Mouse (Mus musculus) embryonic facial prominence, embryonic 14.5 days (tissue): ENCODE results near the gene Rbm39. TPM values are rescaled to one million over a fixed set of nuclear protein-coding genes. Genes with fewer than 3 reads are reported as not detected.
A peak's percentile ranks its signal among the peaks of the same experiment; 100 is the strongest.

ENCODE experiments used
- ATAC-seq: fragments of 200-750 bp; cut with Nextera tagmentation; 2 replicates; pipeline ENCODE4 v1.8.0; 2017; ENCODE audit warnings: low read depth, moderate number of reproducible peaks, moderate TSS enrichment
- DNase-seq: peaks from one replicate; pipeline ENCODE4 v3.0.0-alpha.2; 2015; ENCODE audit warnings: low spot score
- H3K27ac ChIP-seq: fragments of 300-500 bp; sonication (generic); replicated peaks from 2 replicates; pipeline ENCODE4 v1.5.1; 2014; ENCODE audit warnings: low read depth, mild to moderate bottlenecking, low read length, moderate library complexity
- H3K27me3 ChIP-seq: fragments of 300-500 bp; sonication (generic); replicated peaks from 2 replicates; pipeline ENCODE4 v1.6.1; 2014; ENCODE audit warnings: low read length; ENCODE audit not compliant: control insufficient read depth, insufficient read depth
- H3K36me3 ChIP-seq: fragments of 300-500 bp; sonication (generic); 2 replicates; pipeline ENCODE4 v1.6.1; 2014; ENCODE audit warnings: low read length, mixed read lengths; ENCODE audit not compliant: control insufficient read depth, insufficient read depth
- H3K4me1 ChIP-seq: fragments of 300-500 bp; sonication (generic); 2 replicates; pipeline ENCODE4 v1.6.1; 2014; ENCODE audit warnings: antibody characterized with exemption, low read length; ENCODE audit not compliant: control insufficient read depth, insufficient read depth
- H3K4me2 ChIP-seq: fragments of 300-500 bp; sonication (generic); 2 replicates; pipeline ENCODE4 v1.6.1; 2014; ENCODE audit warnings: low read depth, mild to moderate bottlenecking, low read length, moderate library complexity, mixed read lengths
- H3K4me3 ChIP-seq: fragments of 300-500 bp; sonication (generic); 2 replicates; pipeline ENCODE4 v1.5.1; 2014; ENCODE audit warnings: low read depth, mild to moderate bottlenecking, low read length
- H3K9ac ChIP-seq: fragments of 300-500 bp; sonication (generic); 2 replicates; pipeline ENCODE4 v1.6.1; 2014; ENCODE audit warnings: low read depth, mild to moderate bottlenecking, low read length, moderate library complexity, mixed read lengths
- H3K9me3 ChIP-seq: fragments of 300-500 bp; sonication (generic); 2 replicates; pipeline ENCODE4 v1.6.1; 2016; ENCODE audit warnings: low read length; ENCODE audit not compliant: control insufficient read depth
- WGBS: fragments of 180-500 bp; shearing (Covaris S2); extraction: QIAGEN DNeasy Blood & Tissue Kit; methylation state at CpG from one replicate; pipeline ENCODE4 v1.1.7; 2014; 5-methylcytosine and 5-hydroxymethylcytosine counted together
- polyA plus RNA-seq: library from polyadenylated mRNA; unstranded; fragments of >200 nt; fragmentation: Nextera tagmentation; extraction: Ambion mirVana; gene quantifications from 2 replicates; pipeline ENCODE4 v1.2.1, GENCODE M21; 2014

The Rbm39 gene
- 561 and 619 TPM in 2 replicates for polyA plus RNA-seq

DNA sequence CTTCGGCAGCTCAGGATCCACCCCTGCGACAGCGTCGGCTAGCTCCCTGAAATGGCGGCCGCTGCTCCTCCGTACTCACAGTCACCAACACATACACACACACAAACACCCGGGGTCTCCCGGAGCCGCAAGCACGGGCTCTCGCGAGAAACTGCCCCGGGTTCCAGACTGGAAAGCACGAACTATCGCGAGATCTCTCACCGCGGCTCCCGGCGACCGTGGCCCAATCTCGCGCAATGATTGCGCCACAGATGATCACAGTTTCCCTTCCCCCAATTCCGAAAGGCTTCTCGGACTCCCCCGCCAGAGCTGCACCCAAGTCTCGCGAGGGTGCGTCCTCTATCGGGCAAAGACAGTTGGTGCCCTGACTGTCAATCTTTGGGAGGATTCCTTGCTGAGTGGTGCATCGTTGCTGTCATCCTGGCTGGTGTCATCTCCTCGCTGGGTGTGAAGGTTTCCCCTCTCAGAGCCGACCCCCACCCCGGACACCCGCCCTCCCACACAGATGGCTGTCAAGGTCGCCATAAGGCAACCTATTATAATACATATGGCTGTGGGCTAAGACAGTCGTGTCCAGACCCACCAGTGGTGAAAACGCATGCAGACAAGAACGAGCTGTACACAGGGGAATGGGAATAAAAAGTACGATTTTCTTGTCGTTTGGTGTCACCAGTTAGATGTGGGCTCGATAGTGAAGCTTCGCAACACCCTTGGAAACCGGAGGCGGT lies at the start of gene Rbm39:
Gene Rbm39 (minus strand): TSS at position 145 of the 728 bp plus-strand sequence.
- Histone ChIP-seq H3K9ac (peak within 1 kb of the TSS; percentile 100), H3K27ac (peak within 1 kb of the TSS; percentile 98), H3K4me1 (peaks cover 27% of the 10 kb centered on the region), H3K4me2 (peak within 1 kb of the TSS; percentile 93), H3K36me3 (peaks cover 37% of the 10 kb centered on the region), H3K4me3 (peak within 1 kb of the TSS; percentile 98), H3K27me3 (no peaks in the 10 kb centered on the region), H3K9me3 (no peaks in the 10 kb centered on the region)
- WGBS = 1% methylated on average over 36 of the region's 47 CpGs
- DNase-seq (peak; percentile 99), ATAC-seq (peak; percentile 97)

GRCm38 (mm10) chr2:156229171-156229570 lies 49.1 kb upstream of the Rbm39 start:
- H3K27ac ChIP-seq = no peak overlapping the region
- WGBS = 89% methylated on average over 1 of the region's 1 CpGs
- no peak overlapping the region for H3K4me2 ChIP-seq
- no peaks in the 10 kb centered on the region for H3K27me3 ChIP-seq
- ATAC-seq (no peak), DNase-seq (no peak)
- H3K36me3 ChIP-seq = peaks cover 42% of the 10 kb centered on the region
- H3K9me3 ChIP-seq = no peaks in the 10 kb centered on the region
- H3K9ac ChIP-seq = no peak overlapping the region
- no peak overlapping the region for H3K4me3 ChIP-seq
- peaks cover 6% of the 10 kb centered on the region; the same call in 1 of the 2 replicates for H3K4me1 ChIP-seq

- Histone ChIP-seq H3K4me1 (no peaks in the 10 kb centered on the region), H3K27ac (no peak overlapping the region), H3K36me3 (peaks cover 49% of the 10 kb centered on the region), H3K4me2 (no peak overlapping the region), H3K27me3 (no peaks in the 10 kb centered on the region), H3K4me3 (no peak overlapping the region), H3K9me3 (no peaks in the 10 kb centered on the region), H3K9ac (no peak overlapping the region)
- ATAC-seq (no peak), DNase-seq (no peak)
- 83% methylated on average over 1 of the region's 1 CpGs for WGBS
Measured at GRCm38 (mm10) chr2:156227689-156228088, 47.7 kb upstream of the Rbm39 start.

GRCm38 (mm10) chr2:156224043-156224442 lies 44.0 kb upstream of the Rbm39 start:
- Histone ChIP-seq H3K4me1 (no peaks in the 10 kb centered on the region), H3K36me3 (peaks cover 39% of the 10 kb centered on the region), H3K9ac (no peak overlapping the region), H3K4me2 (no peak overlapping the region), H3K4me3 (no peak overlapping the region), H3K27ac (no peak overlapping the region), H3K27me3 (no peaks in the 10 kb centered on the region), H3K9me3 (no peaks in the 10 kb centered on the region)
- no peak for ATAC-seq
- WGBS = 94% methylated on average over 5 of the region's 5 CpGs
- no peak for DNase-seq

DNA sequence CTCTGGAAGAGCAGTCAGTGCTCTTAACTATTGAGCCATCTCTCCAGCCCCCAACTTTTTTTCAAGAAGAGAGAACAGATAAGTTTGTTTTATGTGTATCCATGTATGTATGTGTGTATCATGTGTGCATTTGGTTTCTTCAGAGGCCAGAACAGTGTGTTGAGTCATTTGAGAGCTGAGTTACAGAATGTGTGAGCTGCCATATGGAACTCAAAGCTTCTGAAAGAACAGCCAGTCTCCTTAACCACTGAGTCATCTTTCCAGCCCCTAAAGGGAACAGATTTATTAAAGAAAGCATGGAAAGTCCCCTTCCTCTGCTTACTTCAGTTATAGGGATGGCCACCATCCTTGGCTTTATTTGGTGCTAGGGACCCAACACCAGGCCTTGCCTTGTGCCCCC lies 42.1 kb upstream of the Rbm39 start:
- H3K9me3 ChIP-seq = no peaks in the 10 kb centered on the region
- H3K4me1 ChIP-seq = no peaks in the 10 kb centered on the region
- H3K4me3 ChIP-seq = no peak overlapping the region
- H3K9ac ChIP-seq = no peak overlapping the region
- ATAC-seq (no peak), DNase-seq (no peak)
- no peak overlapping the region for H3K4me2 ChIP-seq
- no peaks in the 10 kb centered on the region for H3K27me3 ChIP-seq
- no peak overlapping the region for H3K27ac ChIP-seq
- peaks cover 35% of the 10 kb centered on the region for H3K36me3 ChIP-seq

GRCm38 (mm10) chr2:156217786-156218185 lies 37.7 kb upstream of the Rbm39 start:
- Histone ChIP-seq H3K4me3 (no peak overlapping the region), H3K27ac (no peak overlapping the region), H3K9me3 (no peaks in the 10 kb centered on the region), H3K4me1 (no peaks in the 10 kb centered on the region), H3K4me2 (no peak overlapping the region), H3K27me3 (no peaks in the 10 kb centered on the region), H3K9ac (no peak overlapping the region), H3K36me3 (peaks cover 13% of the 10 kb centered on the region)
- no peak for ATAC-seq
- 62% methylated on average over 1 of the region's 1 CpGs for WGBS
- no peak for DNase-seq

- 90% methylated on average over 6 of the region's 6 CpGs for WGBS
- H3K9ac ChIP-seq = no peak overlapping the region
- no peak overlapping the region for H3K4me3 ChIP-seq
- H3K4me2 ChIP-seq = no peak overlapping the region
- DNase-seq (no peak), ATAC-seq (no peak)
- no peaks in the 10 kb centered on the region for H3K27me3 ChIP-seq
- H3K4me1 ChIP-seq = peaks cover 20% of the 10 kb centered on the region
- peaks cover 32% of the 10 kb centered on the region; the same call in 1 of the 2 replicates for H3K36me3 ChIP-seq
- H3K27ac ChIP-seq = no peak overlapping the region
- no peaks in the 10 kb centered on the region for H3K9me3 ChIP-seq
Measured at GRCm38 (mm10) chr2:156203917-156204316, 23.9 kb upstream of the Rbm39 start.

- Histone ChIP-seq H3K4me2 (0 out of 2 replicates have a peak overlapping the region, but pooled peaks have one; percentile 12), H3K27me3 (no peaks in the 10 kb centered on the region), H3K9ac (no peak overlapping the region), H3K27ac (peak overlapping the region; percentile 81), H3K4me3 (no peak overlapping the region), H3K4me1 (peaks cover 22% of the 10 kb centered on the region), H3K9me3 (no peaks in the 10 kb centered on the region), H3K36me3 (peaks cover 32% of the 10 kb centered on the region; the same call in 1 of the 2 replicates)
- peak; percentile 84 for ATAC-seq
- peak; percentile 93 for DNase-seq
- 30% methylated on average over 3 of the region's 3 CpGs for WGBS
Measured at GRCm38 (mm10) chr2:156202848-156203437, 22.9 kb upstream of the Rbm39 start.
